Mouse (Mus musculus) liver, adult 2 months (tissue): Measurements from ENCODE around the gene Oit3.

ENCODE experiments used
- CTCF ChIP-seq: fragments of 200-500 bp; IDR thresholded peaks from 2 replicates; pipeline ENCODE4 v1.5.1; 2011; ENCODE audit warnings: low read depth, low read length, control low read depth
- POLR2A ChIP-seq: fragments of 200-500 bp; IDR thresholded peaks from 2 replicates; pipeline ENCODE4 v1.6.1; 2011; ENCODE audit warnings: low read length, control low read depth; ENCODE audit not compliant: insufficient read depth; ENCODE audit errors: extremely low read depth

DNA sequence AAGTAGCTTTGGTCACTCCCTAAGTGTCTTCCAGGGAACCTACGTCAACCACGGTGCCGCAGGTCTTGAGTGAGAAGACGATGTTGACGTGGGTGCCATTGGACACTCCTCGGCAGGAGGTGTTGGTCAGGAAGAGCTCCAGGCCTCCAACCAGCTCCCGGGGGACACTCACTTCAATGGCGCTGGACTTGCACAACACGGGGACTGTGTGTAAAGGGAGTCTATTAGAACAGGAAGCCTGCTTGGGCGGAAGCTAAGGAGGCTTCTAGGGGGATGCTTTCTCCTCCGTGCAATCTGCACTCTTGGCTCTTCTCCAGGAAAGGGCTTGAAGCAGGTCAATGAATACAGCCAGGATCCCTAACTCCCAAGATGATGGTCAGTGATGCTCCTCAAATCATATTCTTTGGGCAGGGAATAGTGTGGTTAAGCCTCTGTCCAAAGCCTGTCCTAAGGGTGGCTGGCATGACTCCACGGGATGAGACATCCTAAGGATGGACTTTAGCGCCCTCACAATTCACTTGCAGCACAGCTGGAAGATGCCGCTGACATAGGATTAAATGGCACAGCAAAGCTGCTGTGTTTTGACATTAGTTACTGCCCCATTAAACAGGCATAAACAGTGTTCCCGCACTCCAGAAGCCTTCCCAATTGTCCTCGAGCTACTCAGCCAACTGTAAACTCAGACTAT, 12.0 kb downstream of the Oit3 start:
- no peak for TF ChIP-seq POLR2A
- no peak for TF ChIP-seq CTCF
